Mouse (Mus musculus) lung, postnatal 0 days (tissue): ENCODE measurements around the gene Slc16a11. TPM values are rescaled to one million over a fixed set of nuclear protein-coding genes. Genes with fewer than 3 reads are reported as not detected.
A peak's percentile ranks its signal among the peaks of the same experiment; 100 is the strongest.

ENCODE experiments used
- ATAC-seq: fragments of 200-750 bp; cut with Nextera tagmentation; 2 replicates; pipeline ENCODE4 v1.8.0; 2017; ENCODE audit warnings: moderate library complexity
- DNase-seq: peaks from one replicate; pipeline ENCODE4 v3.0.0-alpha.2; 2016; ENCODE audit warnings: low spot score
- H3K27ac ChIP-seq: fragments of 300-500 bp; sonication (generic); 2 replicates; pipeline ENCODE4 v1.5.1; 2014; ENCODE audit warnings: antibody characterized with exemption, mild to moderate bottlenecking, low read length, mixed read lengths
- H3K27me3 ChIP-seq: fragments of 300-500 bp; sonication (generic); replicated peaks from 2 replicates; pipeline ENCODE4 v1.6.1; 2014; ENCODE audit warnings: low read length, mixed read lengths; ENCODE audit not compliant: insufficient read depth
- H3K36me3 ChIP-seq: fragments of 300-500 bp; sonication (generic); 2 replicates; pipeline ENCODE4 v1.6.1; 2014; ENCODE audit warnings: low read length, mixed read lengths; ENCODE audit not compliant: insufficient read depth
- H3K4me1 ChIP-seq: fragments of 300-500 bp; sonication (generic); 2 replicates; pipeline ENCODE4 v1.6.1; 2014; ENCODE audit warnings: antibody characterized with exemption, low read depth, low read length, mixed read lengths; ENCODE audit not compliant: insufficient read depth
- H3K4me2 ChIP-seq: fragments of 300-500 bp; sonication (generic); replicated peaks from 2 replicates; pipeline ENCODE4 v1.6.1; 2014; ENCODE audit warnings: low read depth, mild to moderate bottlenecking, low read length, moderate library complexity, mixed read lengths
- H3K4me3 ChIP-seq: fragments of 300-500 bp; sonication (generic); 2 replicates; pipeline ENCODE4 v1.5.1; 2014; ENCODE audit warnings: low read depth, low read length
- H3K9ac ChIP-seq: fragments of 300-500 bp; sonication (generic); replicated peaks from 2 replicates; pipeline ENCODE4 v1.6.1; 2014; ENCODE audit warnings: low read depth, mild to moderate bottlenecking
- H3K9me3 ChIP-seq: fragments of 300-500 bp; sonication (generic); 2 replicates; pipeline ENCODE4 v1.6.1; 2016; ENCODE audit warnings: low read length, mixed read lengths
- CTCF ChIP-seq: IDR thresholded peaks from 2 replicates; pipeline ENCODE4 v1.5.1; 2016; ENCODE audit warnings: antibody characterized with exemption, mild to moderate bottlenecking
- EP300 ChIP-seq: IDR thresholded peaks from 2 replicates; pipeline ENCODE4 v1.6.1; 2016; ENCODE audit warnings: antibody characterized with exemption, mild to moderate bottlenecking, control low read depth
- WGBS: fragments of 180-500 bp; shearing (Covaris S2); extraction: QIAGEN DNeasy Blood & Tissue Kit; methylation state at CpG from one replicate; pipeline ENCODE4 v1.1.7; 2014; 5-methylcytosine and 5-hydroxymethylcytosine counted together
- polyA plus RNA-seq: library from polyadenylated mRNA; unstranded; fragments of >200 nt; fragmentation: Nextera tagmentation; extraction: Ambion mirVana; gene quantifications from 2 replicates; pipeline ENCODE4 v1.2.1, GENCODE M21; 2015

Gene Slc16a11
- polyA plus RNA-seq, 1 experiment from 2014 or later = 7.9 TPM

- H3K9me3 ChIP-seq = no peaks in the 10 kb centered on the region
- DNase-seq (peak; percentile 27), ATAC-seq (no peak)
- no peak overlapping the region for H3K9ac ChIP-seq
- WGBS = 40% methylated on average over 3 of the region's 3 CpGs
- H3K27ac ChIP-seq = no peak overlapping the region
- H3K4me2 ChIP-seq = no peak overlapping the region
- H3K4me3 ChIP-seq = no peak overlapping the region
- H3K27me3 ChIP-seq = no peaks in the 10 kb centered on the region
- H3K36me3 ChIP-seq = no peaks in the 10 kb centered on the region
- no peaks in the 10 kb centered on the region for H3K4me1 ChIP-seq
- TF ChIP-seq CTCF (peak; percentile 74), EP300 (no peak)
Measured at GRCm38 (mm10) chr11:70171847-70172246, 40.7 kb upstream of the Slc16a11 start.

DNA sequence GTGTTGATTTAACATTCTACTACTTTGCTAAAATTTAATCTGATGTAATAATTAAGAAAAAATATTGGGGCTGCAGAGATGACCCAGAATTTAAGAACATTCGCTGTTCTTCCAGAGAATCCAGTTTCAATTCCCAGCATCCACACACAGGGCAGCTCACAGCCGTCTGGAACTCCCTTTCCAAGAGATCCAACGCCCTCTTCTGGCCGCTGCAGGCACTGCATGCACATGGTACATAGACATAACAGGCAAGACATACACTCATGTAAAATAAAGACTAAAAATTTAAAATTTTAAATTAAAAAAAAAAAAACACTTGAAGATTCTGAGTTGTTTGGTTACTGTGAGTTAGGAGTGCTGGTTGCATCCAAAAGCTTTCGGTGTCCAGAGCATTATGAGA, 40.3 kb upstream of the Slc16a11 start:
- Histone ChIP-seq H3K9ac (no peak overlapping the region), H3K27me3 (no peaks in the 10 kb centered on the region), H3K27ac (no peak overlapping the region), H3K4me3 (no peak overlapping the region), H3K4me1 (no peaks in the 10 kb centered on the region), H3K36me3 (no peaks in the 10 kb centered on the region), H3K4me2 (no peak overlapping the region), H3K9me3 (no peaks in the 10 kb centered on the region)
- WGBS = 53% methylated on average over 5 of the region's 5 CpGs
- ATAC-seq (no peak), DNase-seq (no peak)
- peak; percentile 24; the same call in 1 of the 2 replicates for TF ChIP-seq CTCF
- TF ChIP-seq EP300 = no peak

GRCm38 (mm10) chr11:70174491-70174890, 38.1 kb upstream of the Slc16a11 start:
- H3K36me3 ChIP-seq = no peaks in the 10 kb centered on the region
- no peak overlapping the region for H3K27ac ChIP-seq
- H3K4me2 ChIP-seq = no peak overlapping the region
- no peak for TF ChIP-seq CTCF
- ATAC-seq = no peak
- H3K9ac ChIP-seq = no peak overlapping the region
- H3K9me3 ChIP-seq = no peaks in the 10 kb centered on the region
- H3K27me3 ChIP-seq = no peaks in the 10 kb centered on the region
- 72% methylated on average over 4 of the region's 4 CpGs for WGBS
- DNase-seq = no peak
- H3K4me1 ChIP-seq = no peaks in the 10 kb centered on the region
- no peak overlapping the region for H3K4me3 ChIP-seq

GRCm38 (mm10) chr11:70177647-70178046, 34.9 kb upstream of the Slc16a11 start:
- WGBS = 65% methylated on average over 8 of the region's 8 CpGs
- Histone ChIP-seq H3K27ac (no peak overlapping the region), H3K4me2 (no peak overlapping the region), H3K36me3 (no peaks in the 10 kb centered on the region), H3K9ac (no peak overlapping the region), H3K4me3 (no peak overlapping the region), H3K27me3 (no peaks in the 10 kb centered on the region), H3K4me1 (no peaks in the 10 kb centered on the region), H3K9me3 (no peaks in the 10 kb centered on the region)
- TF ChIP-seq EP300 (no peak), CTCF (peak; percentile 42)
- DNase-seq = no peak
- no peak for ATAC-seq

- 77% methylated on average over 11 of the region's 11 CpGs for WGBS
Measured at GRCm38 (mm10) chr11:70178311-70178710, 34.2 kb upstream of the Slc16a11 start.

DNA sequence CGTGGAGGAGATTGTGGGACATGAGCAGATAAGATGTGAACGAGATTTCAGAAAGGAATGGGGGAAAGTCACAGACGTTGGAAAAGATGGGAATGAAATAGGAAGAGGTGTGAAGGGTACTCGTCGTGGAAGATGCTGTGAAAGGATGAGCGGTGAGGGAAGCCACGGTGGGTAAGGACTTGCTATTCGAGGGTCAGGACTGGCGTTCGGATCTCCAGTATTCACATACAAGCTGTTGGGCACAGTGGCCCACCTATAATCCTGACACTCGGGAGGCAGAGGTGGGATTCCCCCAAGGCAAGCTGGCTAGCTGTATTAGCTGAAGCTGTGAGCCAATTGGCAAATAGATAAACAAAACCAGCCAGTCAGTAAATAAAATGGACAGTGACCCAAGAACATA, 33.8 kb upstream of the Slc16a11 start:
- no peaks in the 10 kb centered on the region for H3K27me3 ChIP-seq
- no peaks in the 10 kb centered on the region for H3K4me1 ChIP-seq
- 74% methylated on average over 11 of the region's 11 CpGs for WGBS
- no peaks in the 10 kb centered on the region for H3K36me3 ChIP-seq
- ATAC-seq = no peak
- H3K4me3 ChIP-seq = no peak overlapping the region
- H3K9me3 ChIP-seq = no peaks in the 10 kb centered on the region
- DNase-seq = no peak
- no peak overlapping the region for H3K27ac ChIP-seq
- TF ChIP-seq CTCF (no peak), EP300 (no peak)
- no peak overlapping the region for H3K4me2 ChIP-seq
- no peak overlapping the region for H3K9ac ChIP-seq

More at GRCm38 (mm10) chr11:70178311-70178710, 34.2 kb upstream of the Slc16a11 start:
- no peak for DNase-seq
- Histone ChIP-seq H3K4me2 (no peak overlapping the region), H3K36me3 (no peaks in the 10 kb centered on the region), H3K9ac (no peak overlapping the region), H3K9me3 (no peaks in the 10 kb centered on the region), H3K4me1 (no peaks in the 10 kb centered on the region), H3K27me3 (no peaks in the 10 kb centered on the region), H3K4me3 (no peak overlapping the region), H3K27ac (no peak overlapping the region)
- TF ChIP-seq EP300 (no peak), CTCF (no peak)
- no peak for ATAC-seq

DNA sequence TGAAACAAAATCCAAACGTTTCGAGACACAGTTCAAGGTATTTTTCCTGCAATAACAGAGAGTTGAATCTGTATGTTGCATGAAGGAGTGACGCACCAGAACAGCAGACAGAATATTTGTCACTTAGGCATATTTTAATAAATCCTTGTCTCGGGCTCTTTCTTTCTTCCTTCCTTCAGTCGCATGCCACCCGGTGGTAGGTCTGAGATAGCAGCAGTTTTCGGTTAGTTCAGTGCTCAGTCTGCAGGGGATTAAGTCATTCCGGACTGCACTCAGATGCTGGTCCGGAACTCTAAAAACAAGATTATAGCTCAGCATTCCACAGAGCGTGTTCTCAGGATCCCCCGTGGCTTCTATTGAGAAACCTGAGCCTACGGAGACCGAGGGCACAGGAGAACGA, 33.2 kb upstream of the Slc16a11 start:
- Histone ChIP-seq H3K9me3 (no peaks in the 10 kb centered on the region), H3K4me1 (no peaks in the 10 kb centered on the region), H3K27ac (no peak overlapping the region), H3K4me2 (no peak overlapping the region), H3K4me3 (no peak overlapping the region), H3K36me3 (no peaks in the 10 kb centered on the region), H3K9ac (no peak overlapping the region), H3K27me3 (no peaks in the 10 kb centered on the region)
- no peak for ATAC-seq
- no peak for TF ChIP-seq EP300
- peak; percentile 72 for TF ChIP-seq CTCF
- 32% methylated on average over 14 of the region's 14 CpGs for WGBS
- DNase-seq = peak; percentile 57
